Comparison of ENCODE assay signal across 8 mouse cellular contexts in genomic region chr16:91648220-91648550, GRCm38 (mm10). TPM values are rescaled to one million over a fixed set of nuclear protein-coding genes. Genes with fewer than 3 reads are reported as not detected.
DNase-seq lines count a peak whose midpoint lies in the region; ATAC-seq and TF ChIP-seq lines count a peak whose summit lies in the region.

No protein-coding gene starts in this region.

- H3K27ac ChIP-seq in ES-Bruce4 (ENCODE audit: insufficient read depth, low read length): peak overlapping the region; percentile 59; the same call in 1 of the 2 replicates
- peak overlapping the region; percentile 99 for H3K27ac ChIP-seq in heart, postnatal 0 days (ENCODE audit: low read depth)
- H3K27ac ChIP-seq in layer of hippocampus, adult 2 months: peak overlapping the region; percentile 99
- H3K27ac ChIP-seq in lung, embryonic 16.5 days (ENCODE audit: low read length): peak overlapping the region; percentile 95

- DNase-seq in brain, embryonic 18.5 days (ENCODE audit: low read depth, low spot score): peak; percentile 22
- peak; percentile 76 for DNase-seq in heart, postnatal 0 days (ENCODE audit: low spot score)
- DNase-seq in layer of hippocampus, adult 2 months (ENCODE audit: low spot score in 2 of 2): peak; percentile 55 to 76
- peak; percentile 83 for DNase-seq in ovary, postnatal 36 days (ENCODE audit: low spot score)
- peak; percentile 83 for DNase-seq in thymus, postnatal 4 days

- H3K9ac ChIP-seq in ES-Bruce4 (ENCODE audit: low read depth, poor library complexity, severe bottlenecking): peak overlapping the region; percentile 98
- H3K9ac ChIP-seq in heart, postnatal 0 days (replicated peaks; ENCODE audit: low read depth, low read length): peak overlapping the region; percentile 91
- H3K9ac ChIP-seq in lung, embryonic 16.5 days (ENCODE audit: low read length): peak overlapping the region; percentile 93

- ATAC-seq in erythroid progenitor cell, adult 5-6 weeks (replicated peaks; ENCODE audit: low FRiP score, poor library complexity, severe bottlenecking): peak; percentile 56
- ATAC-seq in heart, postnatal 0 days (ENCODE audit: insufficient read depth, low read depth): peak; percentile 66
- ATAC-seq in lung, embryonic 16.5 days (ENCODE audit: low read depth): peak; percentile 68

- TF ChIP-seq POLR2A in ES-Bruce4 (IDR thresholded peaks at IDR 0.05; ENCODE audit: insufficient read depth, low read length): no peak

- H3K4me2 ChIP-seq in heart, postnatal 0 days (ENCODE audit: low read depth, low read length): peak overlapping the region; percentile 69
- peak overlapping the region; percentile 44 for H3K4me2 ChIP-seq in lung, embryonic 16.5 days (ENCODE audit: low read depth, low read length)

- no peaks in the 10 kb centered on the region for H3K9me3 ChIP-seq in ES-Bruce4 (replicated peaks; ENCODE audit: control insufficient read depth, insufficient read depth, low read length, poor library complexity, severe bottlenecking)
- H3K9me3 ChIP-seq in heart, postnatal 0 days (replicated peaks; ENCODE audit: control insufficient read depth, low read length): no peaks in the 10 kb centered on the region
- no peaks in the 10 kb centered on the region for H3K9me3 ChIP-seq in lung, embryonic 16.5 days (ENCODE audit: control insufficient read depth, low read length)

- no peaks in the 10 kb centered on the region for H3K4me1 ChIP-seq in ES-Bruce4 (ENCODE audit: control insufficient read depth, insufficient read depth, low read length)
- peaks cover 15% of the 10 kb centered on the region; the same call in 1 of the 2 replicates for H3K4me1 ChIP-seq in heart, postnatal 0 days (ENCODE audit: control insufficient read depth, insufficient read depth)
- H3K4me1 ChIP-seq in lung, embryonic 16.5 days (replicated peaks; ENCODE audit: control insufficient read depth, insufficient read depth, low read length): peaks cover 6% of the 10 kb centered on the region

- 0% methylated on average over 23 of the region's 25 CpGs for WGBS in heart, postnatal 0 days
- under 1% methylated on average over 25 of the region's 25 CpGs for WGBS in lung, embryonic 16.5 days

- peaks cover 18% of the 10 kb centered on the region for H3K36me3 ChIP-seq in ES-Bruce4 (ENCODE audit: control insufficient read depth, insufficient read depth, low read length, poor library complexity, severe bottlenecking)
- peaks cover 15% of the 10 kb centered on the region for H3K36me3 ChIP-seq in heart, postnatal 0 days (replicated peaks; ENCODE audit: control insufficient read depth, insufficient read depth, low read length)
- peaks cover 9% of the 10 kb centered on the region for H3K36me3 ChIP-seq in lung, embryonic 16.5 days (ENCODE audit: control insufficient read depth, insufficient read depth, low read length)

- peak overlapping the region; percentile 95 for H3K4me3 ChIP-seq in ES-Bruce4 (ENCODE audit: low read depth, low read length)
- H3K4me3 ChIP-seq in heart, postnatal 0 days (ENCODE audit: low read depth, low read length): peak overlapping the region; percentile 84
- H3K4me3 ChIP-seq in layer of hippocampus, adult 2 months: peak overlapping the region; percentile 78
- H3K4me3 ChIP-seq in lung, embryonic 16.5 days (ENCODE audit: low read length): peak overlapping the region; percentile 92

- TF ChIP-seq CTCF in ES-Bruce4 (IDR thresholded peaks at IDR 0.05; ENCODE audit: low read depth, low read length): no peak
- TF ChIP-seq CTCF in heart, postnatal 0 days (IDR thresholded peaks at IDR 0.05; ENCODE audit: low read depth): no peak
- TF ChIP-seq CTCF in layer of hippocampus, adult 2 months (conservative IDR thresholded peaks at IDR 0.05): no peak

- no peaks in the 10 kb centered on the region for H3K27me3 ChIP-seq in ES-Bruce4 (ENCODE audit: control insufficient read depth, insufficient read depth, low read length, poor library complexity, severe bottlenecking)
- H3K27me3 ChIP-seq in heart, postnatal 0 days (ENCODE audit: control insufficient read depth, insufficient read depth, low read length): no peaks in the 10 kb centered on the region
- no peaks in the 10 kb centered on the region for H3K27me3 ChIP-seq in lung, embryonic 16.5 days (ENCODE audit: control insufficient read depth, insufficient read depth, low read depth, low read length)

- no peak for TF ChIP-seq EP300 in ES-Bruce4 (IDR thresholded peaks at IDR 0.05; ENCODE audit: insufficient read depth, low read depth, low read length)
- TF ChIP-seq EP300 in heart, postnatal 0 days (IDR thresholded peaks at IDR 0.05; ENCODE audit: low read depth): no peak

RNA-seq across cellular contexts. Expression of gene Son, which starts 0.9 kb away (rescaled TPM):
- polyA plus RNA-seq in ES-Bruce4 (2011; ENCODE audit: insufficient read depth, insufficient read length, low read depth, missing spikeins): 174 and 192 TPM in 2 replicates
- total RNA-seq in erythroid progenitor cell, adult 5-6 weeks (2015; ENCODE audit: low replicate concordance): 365 and 449 TPM in 2 replicates
- 237 and 325 TPM in 2 replicates for total RNA-seq in erythroid progenitor cell, adult 5-6 weeks (2017; ENCODE audit: low replicate concordance)
- 210 and 243 TPM in 2 replicates for total RNA-seq in heart, postnatal 0 days (2014; rRNA removed; ENCODE audit: low replicate concordance)
- polyA plus RNA-seq in heart, postnatal 0 days (2015; fragmentation: Nextera tagmentation; extraction: Ambion mirVana): 65.6 and 69.1 TPM in 2 replicates
- total RNA-seq in layer of hippocampus, adult 2 months (2021): 100 to 1,000 TPM; 259 to 285 TPM
- polyA plus RNA-seq in lung, embryonic 16.5 days (2015; fragmentation: Nextera tagmentation; extraction: Ambion mirVana): 113 and 118 TPM in 2 replicates

RNA-seq across cellular contexts. Expression of gene Gart, which starts 1.4 kb away (rescaled TPM):
- 283 and 292 TPM in 2 replicates for polyA plus RNA-seq in ES-Bruce4 (2011; ENCODE audit: insufficient read depth, insufficient read length, low read depth, missing spikeins)
- 47.9 and 60.8 TPM in 2 replicates for total RNA-seq in erythroid progenitor cell, adult 5-6 weeks (2015; ENCODE audit: low replicate concordance)
- total RNA-seq in erythroid progenitor cell, adult 5-6 weeks (2017; ENCODE audit: low replicate concordance): 48.5 and 63.1 TPM in 2 replicates
- 37.9 and 45.9 TPM in 2 replicates for total RNA-seq in heart, postnatal 0 days (2014; rRNA removed; ENCODE audit: low replicate concordance)
- polyA plus RNA-seq in heart, postnatal 0 days (2015; fragmentation: Nextera tagmentation; extraction: Ambion mirVana): 42.2 and 43.9 TPM in 2 replicates
- total RNA-seq in layer of hippocampus, adult 2 months (2021): 10 to 100 TPM; 52.9 to 54.3 TPM
- polyA plus RNA-seq in lung, embryonic 16.5 days (2015; fragmentation: Nextera tagmentation; extraction: Ambion mirVana): 92.7 and 98.9 TPM in 2 replicates

RNA-seq across cellular contexts. Expression of gene Dnajc28, which starts 29.4 kb away (rescaled TPM):
- 2.5 and 4.9 TPM in 2 replicates for polyA plus RNA-seq in ES-Bruce4 (2011; ENCODE audit: insufficient read depth, insufficient read length, low read depth, missing spikeins)
- 1.3 and 2.2 TPM in 2 replicates for total RNA-seq in erythroid progenitor cell, adult 5-6 weeks (2015; ENCODE audit: low replicate concordance)
- total RNA-seq in erythroid progenitor cell, adult 5-6 weeks (2017; ENCODE audit: low replicate concordance): 3.1 and 3.5 TPM in 2 replicates
- 4.6 and 10.7 TPM in 2 replicates for total RNA-seq in heart, postnatal 0 days (2014; rRNA removed; ENCODE audit: low replicate concordance)
- 9.9 and 15.2 TPM in 2 replicates for polyA plus RNA-seq in heart, postnatal 0 days (2015; fragmentation: Nextera tagmentation; extraction: Ambion mirVana)
- 10 to 100 TPM; 10.3 to 10.5 TPM for total RNA-seq in layer of hippocampus, adult 2 months (2021)
- polyA plus RNA-seq in lung, embryonic 16.5 days (2015; fragmentation: Nextera tagmentation; extraction: Ambion mirVana): 2.2 and 2.9 TPM in 2 replicates

RNA-seq across cellular contexts. Expression of gene Donson, which starts 40.4 kb away (rescaled TPM):
- polyA plus RNA-seq in ES-Bruce4 (2011; ENCODE audit: insufficient read depth, insufficient read length, low read depth, missing spikeins): 44.3 and 46.4 TPM in 2 replicates
- total RNA-seq in erythroid progenitor cell, adult 5-6 weeks (2015; ENCODE audit: low replicate concordance): 97.3 and 123 TPM in 2 replicates
- total RNA-seq in erythroid progenitor cell, adult 5-6 weeks (2017; ENCODE audit: low replicate concordance): 212 and 232 TPM in 2 replicates
- 4.9 and 6.0 TPM in 2 replicates for total RNA-seq in heart, postnatal 0 days (2014; rRNA removed; ENCODE audit: low replicate concordance)
- polyA plus RNA-seq in heart, postnatal 0 days (2015; fragmentation: Nextera tagmentation; extraction: Ambion mirVana): 4.7 and 5.0 TPM in 2 replicates
- 10 to 100 TPM; 24.4 to 28.8 TPM for total RNA-seq in layer of hippocampus, adult 2 months (2021)
- polyA plus RNA-seq in lung, embryonic 16.5 days (2015; fragmentation: Nextera tagmentation; extraction: Ambion mirVana): 20.8 and 22.2 TPM in 2 replicates

RNA-seq across cellular contexts. Expression of gene Tmem50b, which starts 50.6 kb away (rescaled TPM):
- polyA plus RNA-seq in ES-Bruce4 (2011; ENCODE audit: insufficient read depth, insufficient read length, low read depth, missing spikeins): 27.2 and 30.9 TPM in 2 replicates
- total RNA-seq in erythroid progenitor cell, adult 5-6 weeks (2015; ENCODE audit: low replicate concordance): 19.8 and 22.2 TPM in 2 replicates
- 9.2 and 10.7 TPM in 2 replicates for total RNA-seq in erythroid progenitor cell, adult 5-6 weeks (2017; ENCODE audit: low replicate concordance)
- 54.6 and 62.6 TPM in 2 replicates for total RNA-seq in heart, postnatal 0 days (2014; rRNA removed; ENCODE audit: low replicate concordance)
- 51.1 and 55.7 TPM in 2 replicates for polyA plus RNA-seq in heart, postnatal 0 days (2015; fragmentation: Nextera tagmentation; extraction: Ambion mirVana)
- total RNA-seq in layer of hippocampus, adult 2 months (2021): 100 to 1,000 TPM in 1 of 2 experiments, 10 to 100 TPM in 1; 97.3 to 104 TPM
- 55.4 and 59.1 TPM in 2 replicates for polyA plus RNA-seq in lung, embryonic 16.5 days (2015; fragmentation: Nextera tagmentation; extraction: Ambion mirVana)

Comparison
In these comparisons a context has a peak if more than half of its experiments do, and no peak if none do; other contexts are left out.
1. Peak in every context shown above with its lines: DNase-seq, ATAC-seq, H3K4me3 ChIP-seq and H3K27ac ChIP-seq.
2. DNase-seq: peak in every context shown above with its lines; median percentile 83 in ovary, postnatal 36 days; 83 in thymus, postnatal 4 days; 76 in heart, postnatal 0 days; 66 in layer of hippocampus, adult 2 months; 22 in brain, embryonic 18.5 days.